Mouse (Mus musculus) stomach, embryonic 16.5 days (tissue): Measurements from ENCODE around the gene Xirp2. TPM values are rescaled to one million over a fixed set of nuclear protein-coding genes. Genes with fewer than 3 reads are reported as not detected.

Source experiments
- ATAC-seq: fragments of 200-750 bp; cut with Nextera tagmentation; 2 replicates; pipeline ENCODE4 v1.8.0; 2017; ENCODE audit warnings: moderate number of reproducible peaks, moderate TSS enrichment; ENCODE audit not compliant: insufficient read depth, low FRiP score
- H3K27ac ChIP-seq: fragments of 300-500 bp; sonication (generic); 2 replicates; pipeline ENCODE4 v1.5.1; 2014; ENCODE audit warnings: low read length
- H3K27me3 ChIP-seq: fragments of 300-500 bp; sonication (generic); 2 replicates; pipeline ENCODE4 v1.6.1; 2014; ENCODE audit warnings: low read length, control low read depth, mixed read lengths; ENCODE audit not compliant: control insufficient read depth, insufficient read depth
- H3K36me3 ChIP-seq: fragments of 300-500 bp; sonication (generic); 2 replicates; pipeline ENCODE4 v1.6.1; 2014; ENCODE audit warnings: low read length; ENCODE audit not compliant: control insufficient read depth, insufficient read depth
- H3K4me1 ChIP-seq: fragments of 300-500 bp; sonication (generic); 2 replicates; pipeline ENCODE4 v1.6.1; 2014; ENCODE audit warnings: low read length, control low read depth, mixed read lengths; ENCODE audit not compliant: control insufficient read depth, insufficient read depth
- H3K4me2 ChIP-seq: fragments of 300-500 bp; sonication (generic); 2 replicates; pipeline ENCODE4 v1.6.1; 2014; ENCODE audit warnings: low read depth, low read length, mixed read lengths
- H3K4me3 ChIP-seq: fragments of 300-500 bp; sonication (generic); replicated peaks from 2 replicates; pipeline ENCODE4 v1.5.1; 2014; ENCODE audit warnings: mild to moderate bottlenecking, low read length
- H3K9ac ChIP-seq: fragments of 300-500 bp; sonication (generic); 2 replicates; pipeline ENCODE4 v1.6.1; 2014; ENCODE audit warnings: low read length
- H3K9me3 ChIP-seq: fragments of 300-500 bp; sonication (generic); replicated peaks from 2 replicates; pipeline ENCODE4 v1.6.1; 2016; ENCODE audit warnings: low read length, control low read depth; ENCODE audit not compliant: control insufficient read depth
- WGBS: fragments of 180-500 bp; shearing (Covaris S2); extraction: QIAGEN DNeasy Blood & Tissue Kit; methylation state at CpG from one replicate; pipeline ENCODE4 v1.1.7; 2014; 5-methylcytosine and 5-hydroxymethylcytosine counted together
- polyA plus RNA-seq: library from polyadenylated mRNA; unstranded; fragments of >200 nt; fragmentation: Nextera tagmentation; extraction: Ambion mirVana; gene quantifications from 2 replicates; pipeline ENCODE4 v1.2.1, GENCODE M21; 2015

Xirp2 gene
- polyA plus RNA-seq, 1 experiment from 2014 or later, result 0.10 TPM

- 96% methylated on average over 2 of the region's 2 CpGs for WGBS
- Histone ChIP-seq H3K9ac (no peak overlapping the region), H3K4me1 (no peaks in the 10 kb centered on the region), H3K36me3 (no peaks in the 10 kb centered on the region), H3K9me3 (no peaks in the 10 kb centered on the region), H3K4me3 (no peak overlapping the region), H3K27me3 (no peaks in the 10 kb centered on the region), H3K27ac (no peak overlapping the region), H3K4me2 (no peak overlapping the region)
- ATAC-seq, result no peak
Measured at GRCm38 (mm10) chr2:67535347-67535746, 89.5 kb downstream of the Xirp2 start.

GRCm38 (mm10) chr2:67539426-67539825 is 93.6 kb downstream of the Xirp2 start:
- no peaks in the 10 kb centered on the region for H3K36me3 ChIP-seq
- no peak overlapping the region for H3K27ac ChIP-seq
- H3K9me3 ChIP-seq, result no peaks in the 10 kb centered on the region
- no peak overlapping the region for H3K4me3 ChIP-seq
- ATAC-seq, result no peak
- no peaks in the 10 kb centered on the region for H3K27me3 ChIP-seq
- no peak overlapping the region for H3K4me2 ChIP-seq
- H3K9ac ChIP-seq, result no peak overlapping the region
- 83% methylated on average over 6 of the region's 6 CpGs for whole genome bisulfite sequencing
- H3K4me1 ChIP-seq, result no peaks in the 10 kb centered on the region

GRCm38 (mm10) chr2:67541957-67542696 is 96.3 kb downstream of the Xirp2 start:
- WGBS, result 48% methylated on average over 11 of the region's 11 CpGs

GRCm38 (mm10) chr2:67544426-67544825 is 98.6 kb downstream of the Xirp2 start:
- no peak overlapping the region for H3K27ac ChIP-seq
- H3K4me1 ChIP-seq, result no peaks in the 10 kb centered on the region
- no peaks in the 10 kb centered on the region for H3K36me3 ChIP-seq
- no peak overlapping the region for H3K4me2 ChIP-seq
- 80% methylated on average over 8 of the region's 8 CpGs for WGBS
- H3K27me3 ChIP-seq, result no peaks in the 10 kb centered on the region
- no peak overlapping the region for H3K4me3 ChIP-seq
- H3K9me3 ChIP-seq, result no peaks in the 10 kb centered on the region
- ATAC-seq, result no peak
- no peak overlapping the region for H3K9ac ChIP-seq

More at GRCm38 (mm10) chr2:67541957-67542696, 96.3 kb downstream of the Xirp2 start:
- Histone ChIP-seq H3K4me3 (no peak overlapping the region), H3K9me3 (no peaks in the 10 kb centered on the region), H3K27me3 (no peaks in the 10 kb centered on the region), H3K4me2 (no peak overlapping the region), H3K4me1 (no peaks in the 10 kb centered on the region), H3K9ac (no peak overlapping the region), H3K27ac (no peak overlapping the region), H3K36me3 (no peaks in the 10 kb centered on the region)
- ATAC-seq, result no peak

- no peaks in the 10 kb centered on the region for H3K36me3 ChIP-seq
- WGBS, result 2% methylated on average over 23 of the region's 23 CpGs
- no peak overlapping the region for H3K27ac ChIP-seq
Measured at GRCm38 (mm10) chr2:67564851-67565479, 119.2 kb downstream of the Xirp2 start.

GRCm38 (mm10) chr2:67565480-67566331 is 119.9 kb downstream of the Xirp2 start, which contains the start of gene B3galt1:
Gene B3galt1 (plus strand): TSS chr2:67565871.
- under 1% methylated on average over 81 of the region's 83 CpGs for WGBS
- 0 out of 2 replicates have a peak, but pooled peaks cover 3% of the 10 kb centered on the region for H3K27me3 ChIP-seq
- H3K4me3 ChIP-seq, result peak within 1 kb of the TSS; percentile 74
- H3K27ac ChIP-seq, result peak within 1 kb of the TSS; percentile 33; the same call in 1 of the 2 replicates
- H3K4me2 ChIP-seq, result peak within 1 kb of the TSS; percentile 93
- peak within 1 kb of the TSS; percentile 73 for H3K9ac ChIP-seq
- H3K36me3 ChIP-seq, result no peaks in the 10 kb centered on the region
- H3K9me3 ChIP-seq, result no peaks in the 10 kb centered on the region
- H3K4me1 ChIP-seq, result peaks cover 5% of the 10 kb centered on the region
- peak; percentile 95 for ATAC-seq

More at GRCm38 (mm10) chr2:67564851-67565479, 119.2 kb downstream of the Xirp2 start:
- H3K27me3 ChIP-seq, result 0 out of 2 replicates have a peak, but pooled peaks cover 3% of the 10 kb centered on the region
- peak overlapping the region; percentile 74 for H3K4me3 ChIP-seq
- peaks cover 5% of the 10 kb centered on the region for H3K4me1 ChIP-seq
- H3K9ac ChIP-seq, result peak overlapping the region; percentile 73
- peak overlapping the region; percentile 93 for H3K4me2 ChIP-seq
- no peaks in the 10 kb centered on the region for H3K9me3 ChIP-seq
- ATAC-seq, result peak; percentile 52; the same call in 1 of the 2 replicates

- no peak overlapping the region for H3K27ac ChIP-seq
- H3K9ac ChIP-seq, result peak overlapping the region; percentile 73
- peaks cover 5% of the 10 kb centered on the region for H3K4me1 ChIP-seq
- H3K27me3 ChIP-seq, result 0 out of 2 replicates have a peak, but pooled peaks cover 3% of the 10 kb centered on the region
- 3% methylated on average over 12 of the region's 12 CpGs for WGBS
- no peaks in the 10 kb centered on the region for H3K9me3 ChIP-seq
- H3K4me3 ChIP-seq, result peak overlapping the region; percentile 74
- no peaks in the 10 kb centered on the region for H3K36me3 ChIP-seq
- no peak for ATAC-seq
- H3K4me2 ChIP-seq, result peak overlapping the region; percentile 93
Measured at GRCm38 (mm10) chr2:67566566-67566965, 120.8 kb downstream of the Xirp2 start.

GRCm38 (mm10) chr2:67567141-67567680 is 121.4 kb downstream of the Xirp2 start:
- ATAC-seq, result no peak
- 20% methylated on average over 8 of the region's 8 CpGs for WGBS
- H3K9ac ChIP-seq, result no peak overlapping the region

More at GRCm38 (mm10) chr2:67567141-67567680, 121.4 kb downstream of the Xirp2 start:
- Histone ChIP-seq H3K4me1 (peaks cover 5% of the 10 kb centered on the region), H3K4me3 (peak overlapping the region; percentile 74), H3K27ac (no peak overlapping the region), H3K36me3 (no peaks in the 10 kb centered on the region), H3K9me3 (no peaks in the 10 kb centered on the region), H3K27me3 (0 out of 2 replicates have a peak, but pooled peaks cover 3% of the 10 kb centered on the region), H3K4me2 (peak overlapping the region; percentile 93)
